Mouse (Mus musculus) kidney, embryonic 16.5 days (tissue): ENCODE data around the gene Heatr6. TPM values are rescaled to one million over a fixed set of nuclear protein-coding genes. Genes with fewer than 3 reads are reported as not detected.

Experiments
- ATAC-seq: fragments of 200-750 bp; cut with Nextera tagmentation; 2 replicates; pipeline ENCODE4 v1.8.0; 2017; ENCODE audit warnings: moderate TSS enrichment; ENCODE audit not compliant: low FRiP score, low TSS enrichment
- H3K27ac ChIP-seq: fragments of 300-500 bp; sonication (generic); 2 replicates; pipeline ENCODE4 v1.5.1; 2014; ENCODE audit warnings: low read length
- H3K27me3 ChIP-seq: fragments of 300-500 bp; sonication (generic); 2 replicates; pipeline ENCODE4 v1.6.1; 2014; ENCODE audit warnings: low read length, control low read depth, mixed read lengths; ENCODE audit not compliant: insufficient read depth
- H3K36me3 ChIP-seq: fragments of 300-500 bp; sonication (generic); 2 replicates; pipeline ENCODE4 v1.6.1; 2014; ENCODE audit warnings: low read length, control low read depth, mixed read lengths; ENCODE audit not compliant: insufficient read depth
- H3K4me1 ChIP-seq: fragments of 300-500 bp; sonication (generic); 2 replicates; pipeline ENCODE4 v1.6.1; 2014; ENCODE audit warnings: low read length, control low read depth, mixed read lengths; ENCODE audit not compliant: insufficient read depth
- H3K4me2 ChIP-seq: fragments of 300-500 bp; sonication (generic); replicated peaks from 2 replicates; pipeline ENCODE4 v1.6.1; 2014; ENCODE audit warnings: low read depth, low read length
- H3K4me3 ChIP-seq: fragments of 300-500 bp; sonication (generic); 2 replicates; pipeline ENCODE4 v1.5.1; 2014; ENCODE audit warnings: mild to moderate bottlenecking, low read length
- H3K9ac ChIP-seq: fragments of 300-500 bp; sonication (generic); replicated peaks from 2 replicates; pipeline ENCODE4 v1.6.1; 2014; ENCODE audit warnings: low read length
- H3K9me3 ChIP-seq: fragments of 300-500 bp; sonication (generic); 2 replicates; pipeline ENCODE4 v1.6.1; 2016; ENCODE audit warnings: low read length, control low read depth
- WGBS: fragments of 180-500 bp; shearing (Covaris S2); extraction: QIAGEN DNeasy Blood & Tissue Kit; methylation state at CpG from one replicate; pipeline ENCODE4 v1.1.7; 2014; 5-methylcytosine and 5-hydroxymethylcytosine counted together
- polyA plus RNA-seq: library from polyadenylated mRNA; unstranded; fragments of >200 nt; fragmentation: Nextera tagmentation; extraction: Ambion mirVana; gene quantifications from 2 replicates; pipeline ENCODE4 v1.2.1, GENCODE M21; 2015

Gene Heatr6
- polyA plus RNA-seq, 1 experiment from 2014 or later: 23.6 TPM

GRCm38 (mm10) chr11:83746152-83746551, 7.3 kb upstream of the Heatr6 start:
- H3K4me1 ChIP-seq: 0 out of 2 replicates have a peak, but pooled peaks cover 4% of the 10 kb centered on the region
- 55% methylated on average over 4 of the region's 4 CpGs for WGBS
- H3K27ac ChIP-seq: no peak overlapping the region
- no peaks in the 10 kb centered on the region for H3K36me3 ChIP-seq
- H3K9ac ChIP-seq: no peak overlapping the region
- H3K4me3 ChIP-seq: no peak overlapping the region
- no peak for ATAC-seq
- H3K4me2 ChIP-seq: no peak overlapping the region
- H3K27me3 ChIP-seq: no peaks in the 10 kb centered on the region; the same call in 1 of the 2 replicates
- no peaks in the 10 kb centered on the region for H3K9me3 ChIP-seq

GRCm38 (mm10) chr11:83746681-83747080, 6.8 kb upstream of the Heatr6 start, which contains the start of gene Wfdc21:
Gene Wfdc21 (plus strand): TSS chr11:83746940.
- Histone ChIP-seq H3K9me3 (no peaks in the 10 kb centered on the region), H3K4me1 (0 out of 2 replicates have a peak, but pooled peaks cover 4% of the 10 kb centered on the region), H3K4me2 (no peak within 1 kb of the TSS), H3K4me3 (no peak within 1 kb of the TSS), H3K36me3 (no peaks in the 10 kb centered on the region), H3K27me3 (no peaks in the 10 kb centered on the region; the same call in 1 of the 2 replicates), H3K9ac (no peak within 1 kb of the TSS), H3K27ac (no peak within 1 kb of the TSS)
- no peak for ATAC-seq
- 76% methylated on average over 5 of the region's 5 CpGs for WGBS

GRCm38 (mm10) chr11:83747376-83748265, 5.9 kb upstream of the Heatr6 start:
- Histone ChIP-seq H3K4me2 (no peak overlapping the region), H3K36me3 (no peaks in the 10 kb centered on the region), H3K9ac (no peak overlapping the region), H3K4me1 (0 out of 2 replicates have a peak, but pooled peaks cover 4% of the 10 kb centered on the region), H3K4me3 (no peak overlapping the region), H3K9me3 (peaks cover 3% of the 10 kb centered on the region; the same call in 1 of the 2 replicates), H3K27ac (no peak overlapping the region), H3K27me3 (peaks cover 7% of the 10 kb centered on the region; the same call in 1 of the 2 replicates)
- 61% methylated on average over 6 of the region's 6 CpGs for WGBS
- ATAC-seq: no peak

GRCm38 (mm10) chr11:83754227-83754626, 731 bp downstream of the Heatr6 start:
- peak overlapping the region; percentile 65 for H3K4me3 ChIP-seq
- H3K4me1 ChIP-seq: peaks cover 13% of the 10 kb centered on the region
- ATAC-seq: no peak
- peaks cover 4% of the 10 kb centered on the region; the same call in 1 of the 2 replicates for H3K9me3 ChIP-seq
- H3K9ac ChIP-seq: peak overlapping the region; percentile 87
- WGBS: 9% methylated on average over 8 of the region's 8 CpGs
- H3K36me3 ChIP-seq: peaks cover 24% of the 10 kb centered on the region
- H3K27me3 ChIP-seq: peaks cover 7% of the 10 kb centered on the region; the same call in 1 of the 2 replicates
- H3K27ac ChIP-seq: peak overlapping the region; percentile 81
- peak overlapping the region; percentile 82 for H3K4me2 ChIP-seq

- H3K36me3 ChIP-seq: peaks cover 80% of the 10 kb centered on the region
Observed at GRCm38 (mm10) chr11:83767306-83767705, 13.8 kb downstream of the Heatr6 start.

GRCm38 (mm10) chr11:83768976-83769375, 15.5 kb downstream of the Heatr6 start:
- H3K9ac ChIP-seq: no peak overlapping the region
- no peak overlapping the region for H3K4me2 ChIP-seq
- H3K27me3 ChIP-seq: no peaks in the 10 kb centered on the region
- H3K4me3 ChIP-seq: no peak overlapping the region
- 88% methylated on average over 4 of the region's 4 CpGs for WGBS
- ATAC-seq: no peak
- peaks cover 76% of the 10 kb centered on the region for H3K36me3 ChIP-seq
- no peak overlapping the region for H3K27ac ChIP-seq
- no peaks in the 10 kb centered on the region for H3K4me1 ChIP-seq
- H3K9me3 ChIP-seq: no peaks in the 10 kb centered on the region

More at GRCm38 (mm10) chr11:83767306-83767705, 13.8 kb downstream of the Heatr6 start:
- Histone ChIP-seq H3K9ac (no peak overlapping the region), H3K27me3 (no peaks in the 10 kb centered on the region), H3K27ac (no peak overlapping the region), H3K4me1 (no peaks in the 10 kb centered on the region), H3K4me2 (no peak overlapping the region), H3K4me3 (no peak overlapping the region), H3K9me3 (no peaks in the 10 kb centered on the region)
- no peak for ATAC-seq
- 90% methylated on average over 9 of the region's 9 CpGs for WGBS

GRCm38 (mm10) chr11:83771014-83771413, 17.5 kb downstream of the Heatr6 start:
- no peak overlapping the region for H3K4me3 ChIP-seq
- no peak for ATAC-seq
- H3K9me3 ChIP-seq: no peaks in the 10 kb centered on the region
- WGBS: 93% methylated on average over 7 of the region's 7 CpGs
- no peak overlapping the region for H3K27ac ChIP-seq
- no peak overlapping the region for H3K9ac ChIP-seq
- peaks cover 75% of the 10 kb centered on the region for H3K36me3 ChIP-seq
- H3K27me3 ChIP-seq: no peaks in the 10 kb centered on the region
- H3K4me2 ChIP-seq: no peak overlapping the region
- no peaks in the 10 kb centered on the region for H3K4me1 ChIP-seq

- no peaks in the 10 kb centered on the region for H3K27me3 ChIP-seq
- peaks cover 75% of the 10 kb centered on the region for H3K36me3 ChIP-seq
- H3K4me1 ChIP-seq: no peaks in the 10 kb centered on the region
- 93% methylated on average over 6 of the region's 6 CpGs for WGBS
- no peak overlapping the region for H3K9ac ChIP-seq
- H3K4me3 ChIP-seq: no peak overlapping the region
- ATAC-seq: no peak
- H3K27ac ChIP-seq: no peak overlapping the region
- H3K4me2 ChIP-seq: no peak overlapping the region
- H3K9me3 ChIP-seq: no peaks in the 10 kb centered on the region
Observed at GRCm38 (mm10) chr11:83772341-83772740, 18.8 kb downstream of the Heatr6 start.

GRCm38 (mm10) chr11:83773691-83774090, 20.2 kb downstream of the Heatr6 start:
- no peak overlapping the region for H3K9ac ChIP-seq
- WGBS: 95% methylated on average over 16 of the region's 16 CpGs
- no peak for ATAC-seq
- no peaks in the 10 kb centered on the region for H3K9me3 ChIP-seq
- no peak overlapping the region for H3K27ac ChIP-seq
- no peaks in the 10 kb centered on the region for H3K27me3 ChIP-seq
- no peak overlapping the region for H3K4me2 ChIP-seq
- peaks cover 66% of the 10 kb centered on the region for H3K36me3 ChIP-seq
- H3K4me1 ChIP-seq: no peaks in the 10 kb centered on the region
- H3K4me3 ChIP-seq: no peak overlapping the region

GRCm38 (mm10) chr11:83774324-83774723, 20.8 kb downstream of the Heatr6 start:
- Histone ChIP-seq H3K36me3 (peaks cover 69% of the 10 kb centered on the region), H3K9me3 (no peaks in the 10 kb centered on the region), H3K4me3 (no peak overlapping the region), H3K4me2 (no peak overlapping the region), H3K27me3 (no peaks in the 10 kb centered on the region), H3K9ac (no peak overlapping the region), H3K27ac (no peak overlapping the region), H3K4me1 (no peaks in the 10 kb centered on the region)
- 96% methylated on average over 11 of the region's 11 CpGs for WGBS
- no peak for ATAC-seq
